Mouse (Mus musculus): ENCODE measurements around the gene Pnldc1.

DNA sequence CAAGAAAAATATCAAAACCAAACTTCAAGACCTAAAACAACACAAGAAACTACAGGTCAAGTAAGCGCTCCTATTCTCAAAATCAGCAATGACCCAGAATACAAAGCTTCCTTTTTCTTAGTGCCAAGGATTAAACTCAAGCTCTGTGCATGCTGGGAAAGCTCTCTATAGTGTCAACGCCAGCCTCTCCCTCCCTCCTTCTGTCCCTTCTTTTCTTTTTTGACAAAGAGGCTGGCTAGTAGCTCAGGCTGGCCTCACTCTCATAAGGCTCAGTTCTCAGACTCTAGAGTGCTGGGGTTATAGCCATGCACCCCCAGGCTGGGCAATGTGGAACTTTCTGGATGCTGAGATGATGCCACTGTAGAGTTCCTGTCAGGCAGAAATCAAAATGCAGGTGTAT lies 28.0 kb upstream of the Pnldc1 start:
- TF ChIP-seq CTCF (IDR thresholded peaks at IDR 0.05; ENCODE audit: control insufficient read depth, insufficient read depth, insufficient replicate concordance, low read depth, low read length): no peak
- no peak for TF ChIP-seq POLR2A (IDR thresholded peaks at IDR 0.05; ENCODE audit: control insufficient read depth, low read depth, low read length)
